Mouse (Mus musculus): ENCODE measurements around the gene Zfpl1. TPM values are rescaled to one million over a fixed set of nuclear protein-coding genes. Genes with fewer than 3 reads are reported as not detected.
"Not testable (repeated sequence)": the region's sequence is repeated elsewhere in the genome, so short reads cannot be mapped to it uniquely, and the experiment has no call there.

The Zfpl1 gene
- total RNA-seq, 2 experiments from 2014 or later, result 16.4 to 19.4 TPM

DNA sequence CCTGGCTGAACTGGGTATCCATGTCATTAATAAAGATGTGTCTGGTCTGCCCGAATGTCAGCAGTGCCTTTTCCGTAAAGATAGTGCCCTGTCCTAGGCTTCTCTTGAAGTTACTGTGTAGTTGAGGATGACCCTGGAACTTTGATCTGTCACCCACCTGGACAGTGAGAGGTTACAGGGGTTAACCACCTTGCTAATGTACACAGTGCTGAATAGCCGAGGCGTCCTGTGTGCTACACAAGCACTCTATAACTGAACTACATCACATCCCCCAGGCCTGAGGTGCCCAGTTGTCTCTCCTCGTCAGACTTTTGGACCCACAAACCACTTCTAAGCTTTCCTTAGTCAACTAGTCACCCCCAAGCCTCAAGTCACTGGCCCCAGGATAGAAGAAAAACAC is 22.3 kb downstream of the Zfpl1 start:
- intact Hi-C loops (cut with DNase I), result no loop called here
- no peak for DNase-seq (ENCODE audit: low spot score)

DNA sequence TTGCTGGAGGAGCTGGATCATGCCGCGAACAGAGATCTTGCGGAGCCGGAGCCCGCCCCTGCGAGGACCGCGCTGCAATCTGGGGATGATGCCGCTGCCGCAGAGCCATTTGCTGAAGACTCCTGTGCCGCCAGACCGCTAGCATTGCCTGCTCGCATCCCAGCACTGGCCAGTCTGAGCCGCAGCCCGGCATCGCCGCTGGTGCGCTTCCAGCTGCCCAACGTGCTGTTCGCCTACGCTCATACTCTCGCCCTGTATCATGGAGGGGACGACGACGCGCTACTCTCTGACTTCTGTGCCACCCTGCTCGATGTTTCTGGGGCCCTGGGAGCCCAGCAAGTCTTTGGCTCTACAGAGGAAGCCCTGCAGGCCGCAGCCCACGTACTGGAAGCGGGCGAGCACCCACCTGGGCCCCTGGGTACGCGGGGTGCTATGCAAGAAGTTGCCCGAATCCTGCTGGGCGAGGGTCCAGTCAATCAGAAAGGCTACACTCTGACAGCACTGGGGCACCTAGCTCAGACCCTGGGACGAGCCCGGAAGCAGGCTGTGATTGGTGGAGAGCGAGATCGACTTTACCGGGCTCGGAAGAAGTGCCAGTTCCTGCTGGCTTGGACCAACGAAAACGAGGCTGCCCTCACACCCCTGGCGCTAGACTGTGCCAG is 23.0 kb downstream of the Zfpl1 start:
- intact Hi-C loops (cut with DNase I), result no loop called here
- no peak for DNase-seq (ENCODE audit: low spot score)

DNA sequence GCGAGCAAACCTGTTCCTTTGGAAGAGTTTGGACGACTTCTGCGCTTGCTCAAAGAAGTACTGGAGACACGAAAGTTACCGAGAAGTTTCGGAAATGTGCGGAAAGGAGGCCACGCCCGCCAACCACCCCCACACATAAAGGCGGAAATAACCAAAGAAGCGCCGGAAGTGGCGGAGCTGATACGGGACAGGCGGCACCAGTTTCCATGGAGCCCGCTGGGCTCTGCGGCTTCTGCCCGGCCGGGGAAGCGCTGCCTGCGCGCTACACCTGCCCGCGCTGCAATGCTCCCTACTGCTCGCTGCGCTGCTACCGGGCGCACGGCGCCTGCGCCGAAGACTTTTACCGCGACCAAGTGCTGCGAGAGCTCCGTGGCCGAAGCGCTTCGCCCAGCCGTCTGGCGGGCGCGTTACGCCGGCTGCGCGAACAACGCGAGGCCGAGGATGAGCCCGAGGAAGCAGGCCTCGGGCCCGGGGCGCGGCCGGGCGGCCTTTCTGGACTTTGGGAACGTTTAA is 23.7 kb downstream of the Zfpl1 start, which contains the start of gene Znhit2:
Znhit2 (plus strand) TSS at position 172 of the 513 bp plus-strand sequence.
- peak; percentile 89 for DNase-seq (ENCODE audit: low spot score)
- intact Hi-C loops (cut with DNase I), result no loop called here

DNA sequence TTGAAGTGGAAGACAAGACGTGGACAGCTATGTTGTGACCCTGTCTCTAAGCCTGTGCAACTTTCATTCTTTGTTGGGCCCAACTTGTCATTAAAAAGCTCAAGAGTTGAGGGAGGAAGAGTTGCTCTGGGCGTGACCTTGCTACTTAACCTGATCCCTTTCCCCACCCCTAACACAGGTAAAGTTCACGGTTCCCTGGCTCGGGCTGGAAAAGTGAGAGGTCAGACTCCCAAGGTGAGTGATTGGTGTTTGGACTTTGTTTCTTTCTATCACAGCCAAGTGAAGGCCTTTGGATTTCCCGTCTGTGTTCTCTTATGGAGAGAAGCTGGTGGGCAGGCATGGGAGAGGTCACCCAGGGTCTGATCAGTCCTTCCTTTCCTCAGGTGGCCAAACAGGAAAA is 25.8 kb downstream of the Zfpl1 start:
- intact Hi-C loops (cut with DNase I), result loop anchor here (1.0 kb wide), 1 partner anchor 25 kb away; the partner anchor contains the start of genes Cdca5 and Zfpl1
- DNase-seq (ENCODE audit: low spot score), result no peak

DNA sequence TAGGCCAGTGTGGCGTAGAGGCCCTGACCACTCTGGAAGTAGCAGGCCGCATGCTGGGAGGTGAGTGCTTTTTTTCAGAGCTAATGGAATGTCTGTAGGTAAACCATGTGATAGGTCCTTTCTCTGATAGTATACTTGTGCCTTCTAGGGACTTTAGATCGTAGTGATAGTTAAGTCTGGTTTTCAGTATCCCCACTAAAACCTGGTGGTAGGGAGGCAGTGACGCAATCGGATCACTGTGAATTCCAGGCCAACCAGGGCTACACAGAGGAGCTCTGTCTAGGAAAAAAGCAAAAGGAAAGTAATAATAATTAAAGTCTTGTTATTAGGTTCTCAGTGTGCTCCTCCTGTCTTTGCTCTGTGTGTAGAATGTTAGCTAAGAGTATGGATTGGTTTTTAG is 26.2 kb downstream of the Zfpl1 start:
- no peak for DNase-seq (ENCODE audit: low spot score)
- intact Hi-C loops (cut with DNase I), result loop anchor here (1.0 kb wide), 1 partner anchor 26 kb away; the partner anchor contains the start of genes Cdca5 and Zfpl1

DNA sequence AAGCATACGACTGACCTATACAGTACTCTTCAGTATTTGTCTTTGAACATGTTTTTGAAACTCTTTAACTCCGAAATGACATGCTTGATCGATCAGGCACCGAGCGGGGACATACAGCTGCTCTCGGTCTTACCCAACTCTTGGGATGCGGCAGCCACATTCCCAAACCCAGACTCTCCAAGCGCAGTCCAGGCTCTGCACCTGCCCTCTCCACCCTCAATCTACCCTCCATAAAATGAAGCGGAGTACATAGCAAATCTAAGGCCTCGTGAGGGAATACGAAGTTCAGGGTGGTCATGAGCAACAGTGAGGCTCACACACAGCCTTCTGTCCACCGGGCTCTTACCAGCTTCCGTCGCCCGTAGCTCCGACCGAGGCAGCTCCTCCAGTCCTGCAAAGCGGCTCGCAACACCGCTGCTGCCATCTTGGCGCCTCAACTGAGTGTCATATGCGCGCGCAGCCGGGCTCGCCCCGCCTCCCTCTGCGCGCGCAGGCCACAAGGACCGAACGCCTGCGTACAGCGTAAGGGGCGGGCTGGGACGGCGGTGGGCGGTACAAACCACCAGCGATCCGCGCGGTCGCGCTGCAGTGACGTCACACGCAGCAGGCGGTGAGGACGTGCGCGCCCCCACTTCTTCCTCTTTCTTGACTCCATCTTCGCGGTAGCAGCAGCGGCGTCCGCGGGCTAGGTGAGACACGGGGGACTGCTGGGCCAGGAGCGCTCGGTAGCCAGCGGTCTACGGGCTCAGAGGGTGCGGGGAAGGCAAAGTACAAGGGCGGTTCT is 27.3 kb downstream of the Zfpl1 start, which contains the start of the genes Mrpl49 and Fau:
Mrpl49 (minus strand) TSS at position 473 of the 784 bp plus-strand sequence.
Fau (plus strand) TSS at position 532 of the 784 bp plus-strand sequence.
- intact Hi-C loops (cut with DNase I), result loop anchor here (1.0 kb wide), 1 partner anchor 27 kb away; the partner anchor contains the start of genes Cdca5 and Zfpl1
- peak; percentile 97 for DNase-seq (ENCODE audit: low spot score)

DNA sequence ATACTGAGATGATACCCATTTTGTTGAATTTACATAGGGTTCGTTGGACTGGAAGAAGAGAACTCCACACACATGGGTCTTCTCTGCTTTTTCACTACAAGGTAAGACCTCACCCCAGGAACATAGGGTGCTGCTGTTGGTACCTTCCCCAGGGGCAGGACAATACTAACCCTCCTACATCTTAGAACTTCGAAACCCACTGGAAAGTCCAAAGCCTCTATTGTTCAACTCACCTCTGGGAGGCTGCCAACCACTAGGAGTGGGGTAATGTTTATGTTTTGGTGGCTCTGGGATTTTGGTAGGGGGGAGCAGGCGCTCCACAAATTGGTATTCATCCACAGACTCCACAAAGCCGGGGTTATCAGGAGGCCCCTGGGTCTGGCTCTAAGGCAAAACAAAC is 28.1 kb downstream of the Zfpl1 start:
- intact Hi-C loops (cut with DNase I), result no loop called here
- no peak for DNase-seq (ENCODE audit: low spot score)

DNA sequence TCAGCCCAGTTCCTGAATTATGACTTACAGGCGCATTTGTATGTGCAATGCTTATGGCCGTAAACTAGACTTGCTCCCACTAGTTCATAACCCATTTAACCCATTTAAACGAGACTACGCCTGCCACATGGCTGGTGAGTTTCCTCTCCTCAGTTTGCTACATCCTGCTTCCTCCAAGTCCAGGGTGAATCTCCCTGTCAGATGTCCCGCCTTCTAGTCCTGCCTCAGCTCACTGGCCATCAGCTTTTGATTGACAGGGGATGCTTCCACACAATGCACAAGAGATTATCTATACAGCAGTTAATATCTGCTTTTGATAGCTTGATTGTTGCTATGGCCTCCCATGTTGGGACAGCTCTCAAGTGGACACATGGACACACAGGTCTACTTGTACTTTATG is 30.5 kb downstream of the Zfpl1 start:
- DNase-seq (ENCODE audit: low spot score), result no peak
- intact Hi-C loops (cut with DNase I), result no loop called here

DNA sequence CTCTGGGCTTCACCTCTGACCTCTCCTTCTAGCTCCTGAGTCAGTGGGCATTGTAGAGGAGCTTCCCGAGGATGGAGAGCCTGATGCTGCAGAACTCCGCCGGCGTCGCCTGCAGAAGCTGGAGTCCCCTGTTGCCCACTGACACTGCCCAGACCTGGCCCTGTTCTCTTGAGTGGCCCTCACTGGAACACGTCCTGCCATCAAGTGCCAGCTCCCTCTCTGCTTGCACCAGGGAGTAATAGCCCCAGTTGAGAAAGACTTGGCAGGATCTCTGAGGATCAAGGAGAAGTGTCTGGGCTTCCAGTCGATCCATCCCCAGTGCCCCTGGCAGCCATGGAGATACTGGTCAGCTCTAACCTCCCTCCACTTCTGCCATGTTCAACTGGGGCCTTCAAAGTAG is 32.2 kb downstream of the Zfpl1 start:
- DNase-seq (ENCODE audit: low spot score), result no peak
- intact Hi-C loops (cut with DNase I), result no loop called here

DNA sequence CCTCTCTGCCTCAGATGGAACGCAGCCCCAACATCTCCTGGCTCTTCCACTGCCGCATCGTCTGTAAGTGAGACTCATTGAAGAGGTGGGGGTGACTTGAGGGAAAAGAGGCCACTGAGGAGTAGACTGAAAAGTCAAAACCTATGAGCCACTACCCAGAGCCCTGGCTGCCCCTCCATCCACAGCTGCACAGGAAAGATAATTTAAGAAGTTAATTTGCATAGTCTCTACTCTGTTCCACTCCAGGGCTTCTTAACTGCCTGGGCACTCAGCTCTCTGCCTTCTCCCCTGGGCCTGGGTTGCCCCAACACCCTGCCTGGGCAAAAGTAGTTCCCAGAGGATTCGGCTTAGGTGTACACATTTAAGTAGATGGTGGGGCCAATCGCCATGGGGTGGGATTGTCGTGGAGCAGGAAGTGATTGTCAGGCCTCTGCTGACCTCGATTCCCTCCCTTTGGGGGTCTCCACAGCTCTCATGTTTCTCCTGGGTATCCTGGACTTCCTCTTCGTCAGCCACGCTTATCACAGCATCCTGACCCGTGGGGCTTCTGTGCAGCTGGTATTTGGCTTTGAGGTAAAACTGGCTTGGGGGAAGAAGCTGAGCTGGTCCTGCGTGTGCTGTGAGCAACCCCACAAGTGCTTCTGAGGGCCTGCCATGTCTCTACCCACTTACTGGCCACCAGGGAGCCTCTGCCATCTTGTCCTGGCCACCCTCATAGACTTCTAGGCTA is 35.9 kb downstream of the Zfpl1 start:
- intact Hi-C loops (cut with DNase I), result loop anchor here (5.0 kb wide), 1 partner anchor 68 kb away; the partner anchor contains the start of gene Sac3d1
- no peak for DNase-seq (ENCODE audit: low spot score)

DNA sequence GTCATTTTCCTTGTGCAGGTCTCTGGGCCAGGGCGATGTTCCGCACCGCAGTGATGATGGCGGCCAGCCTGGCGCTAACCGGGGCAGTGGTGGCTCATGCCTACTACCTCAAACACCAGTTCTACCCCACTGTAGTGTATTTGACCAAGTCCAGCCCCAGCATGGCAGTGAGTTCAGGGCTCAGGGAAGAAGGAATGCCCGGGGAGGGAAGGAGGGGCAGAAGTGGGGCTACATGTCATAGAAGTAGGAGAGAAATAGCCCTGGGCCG is 36.9 kb downstream of the Zfpl1 start:
- no peak for DNase-seq (ENCODE audit: low spot score)
- intact Hi-C loops (cut with DNase I), result loop anchor here (5.0 kb wide), 1 partner anchor 69 kb away; the partner anchor contains the start of gene Sac3d1

DNA sequence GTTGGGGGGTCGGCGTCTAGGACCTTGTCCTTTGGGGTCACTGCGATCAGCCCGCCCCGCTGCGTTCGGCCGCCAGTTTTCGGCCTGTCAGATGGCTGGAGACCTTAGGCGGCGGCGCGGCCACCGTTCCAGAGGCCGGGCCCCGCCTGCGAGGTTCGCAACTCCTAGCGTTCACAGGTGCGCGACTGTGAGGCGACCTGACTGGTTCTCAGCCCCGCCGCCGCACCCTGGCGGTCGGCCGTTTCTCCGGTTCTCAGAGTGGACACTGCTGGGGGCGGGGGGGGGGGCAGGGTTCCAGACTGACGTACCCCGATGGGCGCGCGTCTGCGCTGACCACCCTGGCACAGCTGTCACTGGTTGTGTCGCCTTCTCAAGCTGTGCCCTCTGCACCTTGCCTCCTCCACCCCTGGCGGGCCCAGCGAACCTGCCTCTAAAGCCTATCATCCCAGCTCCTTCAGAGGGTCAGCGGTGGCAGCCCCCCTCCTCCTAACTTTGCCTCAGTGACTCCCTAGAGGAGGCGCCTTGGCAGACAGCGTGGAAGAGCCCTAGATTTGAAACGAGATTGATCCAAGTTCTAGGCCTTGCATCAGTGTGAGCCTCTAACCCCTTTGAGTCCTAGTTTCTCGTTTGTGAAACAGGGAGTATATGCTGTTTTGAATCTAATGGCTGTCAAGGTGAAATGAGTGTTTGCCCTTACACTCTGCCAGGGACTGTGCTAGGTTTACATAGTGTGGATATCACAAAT is 37.4 kb downstream of the Zfpl1 start:
- no peak for DNase-seq (ENCODE audit: low spot score)
- intact Hi-C loops (cut with DNase I), result loop anchor here (5.0 kb wide), 1 partner anchor 70 kb away; the partner anchor contains the start of gene Sac3d1

DNA sequence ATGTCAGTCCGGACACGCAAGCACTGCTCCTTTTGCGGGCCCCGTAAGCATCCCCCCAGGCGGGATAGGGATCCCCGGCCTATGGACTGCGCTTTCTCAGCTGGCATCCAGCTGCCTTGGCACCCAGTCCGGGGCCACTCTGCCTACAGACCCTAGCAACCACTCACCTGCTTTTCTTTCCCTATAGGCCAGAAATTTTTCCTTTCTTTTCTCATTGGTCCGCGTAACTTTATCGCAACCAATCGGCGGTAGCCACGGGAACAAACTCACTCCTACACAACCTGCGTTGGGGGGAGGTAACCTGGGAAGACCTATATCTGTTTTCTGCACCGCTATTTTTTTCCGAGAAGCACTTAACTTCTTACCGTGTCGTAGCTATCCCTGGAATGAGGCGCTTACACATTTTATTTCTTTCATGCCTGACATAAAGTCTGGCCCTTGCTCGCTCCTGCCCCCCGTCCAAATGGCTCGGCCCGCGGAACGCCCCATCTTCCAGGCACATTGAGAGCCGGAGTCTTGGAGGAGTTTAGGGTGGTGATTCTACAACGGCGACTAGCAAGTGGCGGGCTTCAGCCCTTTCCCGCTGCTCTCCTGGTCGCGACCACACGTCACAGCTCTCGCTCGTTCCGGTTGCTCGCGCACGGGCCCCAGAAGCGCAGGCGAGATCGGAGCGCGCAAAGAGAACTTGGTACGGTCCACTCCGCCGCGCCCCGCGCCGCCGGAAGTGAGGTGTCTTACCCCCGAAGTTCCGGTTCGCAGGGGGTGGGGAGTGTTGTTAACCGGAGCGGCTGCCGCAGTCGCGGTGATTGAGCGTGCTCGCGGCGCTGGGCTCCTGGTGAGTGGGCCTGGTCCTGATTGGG is 38.2 kb downstream of the Zfpl1 start, which contains the start of gene Syvn1:
Syvn1 (plus strand) TSS at position 283 of the 860 bp plus-strand sequence.
- DNase-seq (ENCODE audit: low spot score), result peak; percentile 86
- intact Hi-C loops (cut with DNase I), result loop anchor here (5.0 kb wide), 1 partner anchor 71 kb away; the partner anchor contains the start of gene Sac3d1

DNA sequence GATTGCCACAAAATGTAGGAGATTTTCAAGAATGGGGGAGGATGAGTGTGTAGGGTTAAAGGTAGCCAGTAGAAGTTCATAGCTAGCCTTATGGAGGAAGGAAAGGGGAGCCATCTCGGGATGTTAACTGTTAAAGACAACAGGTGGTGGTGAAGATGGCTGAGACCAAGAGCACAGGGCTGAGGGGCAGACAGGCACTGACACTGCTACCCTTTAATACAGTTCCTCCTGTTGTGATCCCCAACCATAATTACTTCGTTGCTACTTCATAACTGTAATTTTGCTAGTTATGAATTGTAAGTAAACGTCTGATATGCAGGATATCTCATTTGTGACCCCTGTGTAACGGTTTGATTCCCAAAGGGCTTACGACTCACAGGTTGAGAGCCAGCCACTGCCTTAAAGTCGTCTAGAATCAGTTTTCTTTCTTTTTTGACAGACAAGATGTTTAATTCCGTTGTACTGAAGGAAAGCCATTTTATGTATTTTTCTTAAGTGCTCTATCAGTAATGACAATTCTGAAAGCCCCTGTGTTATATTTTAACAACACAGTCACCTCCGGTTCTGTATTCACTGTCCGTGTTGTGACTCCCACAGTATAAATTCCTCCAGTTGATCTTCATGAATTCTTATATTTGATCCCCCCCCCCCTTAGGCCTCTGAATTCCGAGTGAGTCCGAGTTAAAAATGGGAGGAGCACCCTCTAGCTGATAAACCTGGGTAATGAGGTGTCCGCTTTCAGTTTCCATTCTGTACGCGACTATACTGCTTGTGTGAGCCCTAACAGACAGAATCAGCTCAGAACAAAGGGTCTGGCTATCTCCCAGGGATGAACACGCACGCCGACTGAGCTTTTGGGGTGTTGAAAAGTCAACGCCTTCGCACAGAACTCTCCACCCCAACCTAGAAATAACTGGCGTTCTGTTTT is 39.1 kb downstream of the Zfpl1 start:
- no peak for DNase-seq (ENCODE audit: low spot score)
- intact Hi-C loops (cut with DNase I), result loop anchor here (2.0 to 5.0 kb wide), 2 partner anchors 27 to 72 kb away; partner anchors contain the start of gene Sac3d1

DNA sequence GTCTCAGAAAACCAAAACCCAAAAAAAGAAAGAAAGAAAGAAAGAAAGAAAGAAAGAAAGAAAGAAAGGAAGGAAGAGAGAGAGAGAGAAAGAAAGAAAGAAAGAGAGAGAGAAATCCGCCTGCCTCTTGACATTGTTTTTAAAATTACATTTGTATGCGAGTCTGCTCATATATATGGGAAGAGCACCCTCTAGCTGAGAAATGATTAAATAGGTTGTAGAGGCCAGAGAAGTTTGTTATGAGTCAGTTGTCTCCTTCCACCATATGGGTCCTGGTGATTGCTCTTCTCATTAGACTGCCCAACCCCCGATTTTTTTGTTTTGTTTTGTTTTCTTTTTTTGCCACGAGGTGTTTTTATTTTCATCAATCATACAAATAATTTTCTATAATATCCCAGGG is 40.7 kb downstream of the Zfpl1 start:
- not testable (repeated sequence) for DNase-seq (ENCODE audit: low spot score)
- intact Hi-C loops (cut with DNase I), result loop anchor here (2.0 to 5.0 kb wide), 2 partner anchors 25 to 122 kb away; partner anchors contain the start of gene Cdc42ep2

DNA sequence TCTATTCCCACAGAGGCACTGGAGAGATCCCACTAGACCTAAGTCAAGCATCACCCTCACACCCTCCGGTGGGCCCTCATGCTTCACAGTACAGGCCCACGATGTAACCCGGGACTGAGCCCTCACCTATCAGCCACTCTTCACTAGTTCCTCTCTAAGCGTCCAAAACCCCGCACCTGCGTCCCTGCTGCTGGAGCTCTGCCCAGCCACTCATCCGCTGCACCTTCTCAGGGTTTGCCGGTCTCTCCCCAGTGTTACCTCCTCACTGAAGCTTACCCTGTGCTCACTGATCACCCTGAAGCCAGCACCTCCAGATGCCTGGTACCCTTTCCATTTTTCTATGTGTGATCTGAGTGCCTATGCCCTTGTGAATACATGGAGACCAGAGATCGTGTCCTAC is 42.5 kb downstream of the Zfpl1 start:
- DNase-seq (ENCODE audit: low spot score), result no peak
- intact Hi-C loops (cut with DNase I), result loop anchor here (5.0 kb wide), 1 partner anchor 120 kb away; the partner anchor contains the start of gene Cdc42ep2

DNA sequence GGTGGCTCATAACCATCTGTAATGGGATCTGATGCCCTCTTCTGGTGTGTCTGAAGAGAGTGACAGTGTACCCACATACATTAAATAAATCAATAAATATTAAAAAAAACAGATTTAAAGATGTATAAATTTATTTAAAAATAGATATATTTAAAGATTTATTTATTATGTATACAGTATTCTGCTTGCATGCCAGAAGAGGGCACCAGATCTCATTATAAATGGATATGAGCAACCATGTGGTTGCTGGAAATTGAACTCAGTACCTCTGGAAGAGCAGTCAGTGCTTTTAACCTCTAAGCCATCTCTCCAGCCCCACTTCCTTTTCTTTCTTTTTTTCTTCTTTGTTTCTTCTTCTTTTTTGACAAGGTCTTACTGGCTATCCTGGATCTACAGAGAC is 44.8 kb downstream of the Zfpl1 start:
- intact Hi-C loops (cut with DNase I), result loop anchor here (5.0 kb wide), 1 partner anchor 118 kb away; the partner anchor contains the start of gene Cdc42ep2
- no peak for DNase-seq (ENCODE audit: low spot score)

All from heart, postnatal 25 days (tissue).